Mouse (Mus musculus) embryonic facial prominence, embryonic 11.5 days (tissue): Measurements from ENCODE around the gene Mc1r. TPM values are rescaled to one million over a fixed set of nuclear protein-coding genes. Genes with fewer than 3 reads are reported as not detected.
"Not testable (repeated sequence)": the region's sequence is repeated elsewhere in the genome, so short reads cannot be mapped to it uniquely, and the experiment has no call there.

Experiments
- ATAC-seq: fragments of 200-750 bp; cut with Nextera tagmentation; replicated peaks from 2 replicates; pipeline ENCODE4 v1.8.0; 2017; ENCODE audit warnings: low read depth; ENCODE audit not compliant: insufficient number of reproducible peaks, low FRiP score, low TSS enrichment
- DNase-seq: peaks from one replicate; pipeline ENCODE4 v3.0.0-alpha.2; 2015; ENCODE audit warnings: low spot score
- H3K27ac ChIP-seq: fragments of 300-500 bp; sonication (generic); replicated peaks from 2 replicates; pipeline ENCODE4 v1.5.1; 2014; ENCODE audit warnings: mild to moderate bottlenecking, low read depth, low read length, control low read depth
- H3K27me3 ChIP-seq: fragments of 300-500 bp; sonication (generic); 2 replicates; pipeline ENCODE4 v1.6.1; 2014; ENCODE audit warnings: mild to moderate bottlenecking, low read length, moderate library complexity, mixed read lengths; ENCODE audit not compliant: control insufficient read depth, insufficient read depth
- H3K36me3 ChIP-seq: fragments of 300-500 bp; sonication (generic); replicated peaks from 2 replicates; pipeline ENCODE4 v1.6.1; 2014; ENCODE audit warnings: low read depth, mild to moderate bottlenecking, low read length, moderate library complexity, mixed read lengths; ENCODE audit not compliant: control insufficient read depth, insufficient read depth
- H3K4me1 ChIP-seq: fragments of 300-500 bp; sonication (generic); 2 replicates; pipeline ENCODE4 v1.6.1; 2014; ENCODE audit warnings: low read length, mixed read lengths; ENCODE audit not compliant: control insufficient read depth, insufficient read depth
- H3K4me2 ChIP-seq: fragments of 300-500 bp; sonication (generic); 2 replicates; pipeline ENCODE4 v1.6.1; 2014; ENCODE audit warnings: low read depth, mild to moderate bottlenecking, control low read depth, low read length, moderate library complexity
- H3K4me3 ChIP-seq: fragments of 300-500 bp; sonication (generic); 2 replicates; pipeline ENCODE4 v1.5.1; 2014; ENCODE audit warnings: low read depth, low read length, control low read depth
- H3K9ac ChIP-seq: fragments of 300-500 bp; sonication (generic); replicated peaks from 2 replicates; pipeline ENCODE4 v1.6.1; 2014; ENCODE audit warnings: mild to moderate bottlenecking, control low read depth, low read length
- H3K9me3 ChIP-seq: fragments of 300-500 bp; sonication (generic); replicated peaks from 2 replicates; pipeline ENCODE4 v1.6.1; 2016; ENCODE audit warnings: mild to moderate bottlenecking, low read length, inconsistent platforms, mixed read lengths; ENCODE audit not compliant: control insufficient read depth
- WGBS: fragments of 180-500 bp; shearing (Covaris S2); extraction: QIAGEN DNeasy Blood & Tissue Kit; methylation state at CpG from one replicate; pipeline ENCODE4 v1.1.7; 2014; 5-methylcytosine and 5-hydroxymethylcytosine counted together
- polyA plus RNA-seq: library from polyadenylated mRNA; unstranded; fragments of >200 nt; fragmentation: Nextera tagmentation; extraction: Ambion mirVana; gene quantifications from 2 replicates; pipeline ENCODE4 v1.2.1, GENCODE M21; 2014

Gene Mc1r
- polyA plus RNA-seq, 1 experiment from 2014 or later = not detected

GRCm38 (mm10) chr8:123429722-123430013, 22.8 kb downstream of the Mc1r start:
- H3K4me1 ChIP-seq, ATAC-seq, DNase-seq, H3K36me3 ChIP-seq, H3K4me2 ChIP-seq, H3K27me3 ChIP-seq, H3K9ac ChIP-seq, H3K27ac ChIP-seq, H3K4me3 ChIP-seq: not testable (repeated sequence)
- WGBS = 97% methylated on average over 15 of the region's 15 CpGs
- peaks cover 11% of the 10 kb centered on the region for H3K9me3 ChIP-seq

- not testable (repeated sequence) for DNase-seq, H3K27ac ChIP-seq, H3K4me3 ChIP-seq, H3K36me3 ChIP-seq, H3K27me3 ChIP-seq, H3K4me1 ChIP-seq, ATAC-seq, H3K9ac ChIP-seq, H3K4me2 ChIP-seq
- 89% methylated on average over 7 of the region's 8 CpGs for WGBS
- peaks cover 11% of the 10 kb centered on the region for H3K9me3 ChIP-seq
Measured at GRCm38 (mm10) chr8:123430936-123431335, 24.0 kb downstream of the Mc1r start.

DNA sequence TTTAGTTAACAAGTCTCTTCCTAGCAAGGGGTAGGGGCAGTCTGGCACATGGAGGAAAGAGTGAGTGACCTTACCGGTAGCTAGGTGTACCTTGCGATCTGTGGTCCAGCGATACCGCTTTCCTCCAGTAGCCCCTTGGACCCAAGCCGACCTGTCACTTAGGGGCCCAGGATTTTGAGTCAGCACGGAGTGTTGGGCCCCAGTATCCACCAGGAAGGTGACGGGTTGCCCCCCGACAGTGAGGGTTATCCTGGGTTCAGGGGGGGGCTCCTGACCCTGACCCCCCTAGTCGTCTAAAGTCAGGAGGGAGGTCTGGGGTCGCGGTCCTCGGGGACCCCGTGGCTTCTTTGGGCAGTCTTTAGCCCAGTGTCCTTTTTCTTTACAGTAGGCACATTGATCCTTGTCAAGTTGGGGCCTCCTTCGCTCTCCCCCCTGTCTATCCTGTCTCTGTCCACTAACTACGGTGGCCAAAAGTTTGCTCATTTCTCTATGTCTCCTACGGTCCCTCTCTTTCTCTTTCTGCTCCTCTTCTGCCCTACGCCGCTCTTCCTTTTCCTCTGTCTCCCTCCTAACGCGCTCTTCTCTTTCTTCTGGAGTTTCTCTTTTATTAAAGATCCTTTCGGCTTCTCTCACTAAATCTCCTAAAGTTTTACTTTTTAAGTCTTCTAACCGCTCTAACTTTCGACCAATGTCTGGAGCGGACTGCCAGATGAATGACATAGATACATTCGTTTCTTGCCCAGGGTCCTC, 24.9 kb downstream of the Mc1r start:
- Histone ChIP-seq H3K9ac (no peak overlapping the region), H3K4me1 (no peaks in the 10 kb centered on the region), H3K4me2 (no peak overlapping the region), H3K27ac (no peak overlapping the region), H3K36me3 (no peaks in the 10 kb centered on the region), H3K9me3 (peaks cover 11% of the 10 kb centered on the region), H3K4me3 (no peak overlapping the region), H3K27me3 (no peaks in the 10 kb centered on the region)
- ATAC-seq = no peak
- WGBS = 94% methylated on average over 25 of the region's 25 CpGs
- no peak for DNase-seq

DNA sequence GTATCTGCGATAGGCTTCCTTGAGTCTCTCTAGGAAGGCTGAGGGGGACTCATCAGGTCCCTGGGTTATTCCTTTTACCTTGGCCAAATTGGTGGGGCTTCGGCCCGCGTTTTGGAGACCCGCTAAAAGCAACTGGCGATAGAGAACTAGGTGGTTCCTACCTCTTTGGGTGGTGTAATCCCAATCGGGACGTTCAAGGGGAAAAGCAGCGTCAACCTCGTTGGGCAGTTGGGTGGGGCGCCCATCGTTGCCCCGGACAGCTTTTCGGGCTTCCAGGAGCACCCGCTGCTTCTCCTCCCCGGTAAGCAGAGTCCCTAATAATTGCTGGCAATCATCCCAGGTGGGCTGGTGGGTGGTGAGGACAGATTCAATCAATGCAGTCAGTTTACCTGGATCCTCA, 25.5 kb downstream of the Mc1r start:
- H3K9me3 ChIP-seq = peaks cover 11% of the 10 kb centered on the region
- no peaks in the 10 kb centered on the region for H3K27me3 ChIP-seq
- ATAC-seq = no peak
- H3K27ac ChIP-seq = no peak overlapping the region
- H3K4me3 ChIP-seq = no peak overlapping the region
- no peak overlapping the region for H3K9ac ChIP-seq
- WGBS = 96% methylated on average over 16 of the region's 16 CpGs
- H3K4me1 ChIP-seq = no peaks in the 10 kb centered on the region
- DNase-seq = no peak
- no peaks in the 10 kb centered on the region for H3K36me3 ChIP-seq
- H3K4me2 ChIP-seq = no peak overlapping the region

- not testable (repeated sequence) for H3K27ac ChIP-seq, H3K36me3 ChIP-seq, H3K27me3 ChIP-seq, H3K4me1 ChIP-seq, DNase-seq, H3K9ac ChIP-seq, ATAC-seq, H3K4me3 ChIP-seq, H3K9me3 ChIP-seq, H3K4me2 ChIP-seq
- WGBS = 97% methylated on average over 43 of the region's 47 CpGs
Measured at GRCm38 (mm10) chr8:123433241-123433974, 26.5 kb downstream of the Mc1r start.

DNA sequence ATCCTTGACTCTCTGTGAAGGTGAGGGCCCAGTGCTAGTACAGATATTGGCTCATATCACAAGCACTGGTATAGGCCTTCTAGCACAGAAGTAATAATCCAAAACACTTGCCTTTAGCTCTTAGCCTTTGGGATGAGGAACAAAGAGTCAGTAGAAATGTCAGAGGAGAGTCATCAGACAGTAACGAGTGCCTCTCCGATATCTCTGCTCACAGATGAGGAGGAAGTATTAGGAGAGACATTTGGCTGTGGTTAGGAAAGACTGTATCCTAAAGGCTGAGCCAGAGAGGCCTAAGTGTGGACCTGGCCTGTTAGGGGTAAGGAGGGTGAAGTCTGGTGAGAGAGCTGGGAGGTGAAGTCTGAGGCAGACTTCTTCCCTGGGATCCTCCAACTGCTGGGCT, 34.9 kb downstream of the Mc1r start:
- H3K27me3 ChIP-seq = no peaks in the 10 kb centered on the region
- 85% methylated on average over 2 of the region's 2 CpGs for WGBS
- H3K27ac ChIP-seq = no peak overlapping the region
- H3K9ac ChIP-seq = no peak overlapping the region
- H3K9me3 ChIP-seq = no peaks in the 10 kb centered on the region
- H3K4me1 ChIP-seq = no peaks in the 10 kb centered on the region
- DNase-seq (no peak), ATAC-seq (no peak)
- H3K36me3 ChIP-seq = no peaks in the 10 kb centered on the region
- no peak overlapping the region for H3K4me2 ChIP-seq
- H3K4me3 ChIP-seq = no peak overlapping the region

DNA sequence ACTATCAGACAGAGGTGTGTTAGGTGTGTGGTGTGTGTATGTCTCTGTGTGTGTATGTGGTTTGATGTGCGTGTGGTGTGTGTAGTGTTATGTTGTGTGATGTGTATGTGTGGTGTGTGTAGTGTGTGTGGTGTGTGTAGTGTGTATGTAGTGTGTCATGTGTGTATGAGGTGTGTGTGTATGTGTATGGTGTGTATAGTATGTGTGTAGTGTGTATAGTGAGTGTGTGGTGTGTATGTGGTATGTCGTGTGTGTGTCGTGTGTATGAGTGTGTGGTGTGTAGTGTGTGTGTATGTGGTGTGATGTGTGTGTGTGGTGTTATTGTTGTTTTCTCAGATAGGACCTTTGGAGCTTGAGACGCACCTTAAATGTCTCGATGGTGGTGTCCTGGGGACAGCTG, 35.4 kb downstream of the Mc1r start:
- H3K27ac ChIP-seq = no peak overlapping the region

GRCm38 (mm10) chr8:123442871-123443575, 36.1 kb downstream of the Mc1r start:
- Histone ChIP-seq H3K4me3 (peak overlapping the region; percentile 61), H3K4me1 (no peaks in the 10 kb centered on the region), H3K4me2 (peak overlapping the region; percentile 62), H3K36me3 (no peaks in the 10 kb centered on the region), H3K9ac (peak overlapping the region; percentile 85), H3K27me3 (no peaks in the 10 kb centered on the region), H3K9me3 (no peaks in the 10 kb centered on the region), H3K27ac (peak overlapping the region; percentile 62; the same call in 1 of the 2 replicates)
- ATAC-seq (peak; percentile 96), DNase-seq (peak; percentile 91)
- 1% methylated on average over 41 of the region's 41 CpGs for WGBS

More for the DNA sequence above, 35.4 kb downstream of the Mc1r start:
- H3K4me2 ChIP-seq = no peak overlapping the region; the same call in 1 of the 2 replicates
- H3K36me3 ChIP-seq = no peaks in the 10 kb centered on the region
- no peak for DNase-seq
- H3K9me3 ChIP-seq = no peaks in the 10 kb centered on the region
- no peaks in the 10 kb centered on the region for H3K27me3 ChIP-seq
- no peaks in the 10 kb centered on the region for H3K4me1 ChIP-seq
- H3K9ac ChIP-seq = no peak overlapping the region
- peak; percentile 26; the same call in 1 of the 2 replicates for ATAC-seq
- 81% methylated on average over 5 of the region's 5 CpGs for WGBS
- no peak overlapping the region for H3K4me3 ChIP-seq
